Mouse (Mus musculus) heart, adult 11 months (tissue): ENCODE measurements around the gene Bcar3.
"Not testable (repeated sequence)": the region's sequence is repeated elsewhere in the genome, so short reads cannot be mapped to it uniquely, and the experiment has no call there.

Source experiments
- DNase-seq: peaks from one replicate; pipeline ENCODE4 v3.0.0; 2022

Bcar3 gene

GRCm38 (mm10) chr3:122389972-122390371 is 96.0 kb downstream of the Bcar3 start:
- DNase-seq: no peak

- no peak for DNase-seq
These were observed 97.2 kb downstream of the Bcar3 start for GRCm38 (mm10) chr3:122391098-122391497.

- DNase-seq: no peak
These were observed 97.9 kb downstream of the Bcar3 start for GRCm38 (mm10) chr3:122391816-122392215.

GRCm38 (mm10) chr3:122393411-122393810 is 99.5 kb downstream of the Bcar3 start:
- not testable (repeated sequence) for DNase-seq

DNA sequence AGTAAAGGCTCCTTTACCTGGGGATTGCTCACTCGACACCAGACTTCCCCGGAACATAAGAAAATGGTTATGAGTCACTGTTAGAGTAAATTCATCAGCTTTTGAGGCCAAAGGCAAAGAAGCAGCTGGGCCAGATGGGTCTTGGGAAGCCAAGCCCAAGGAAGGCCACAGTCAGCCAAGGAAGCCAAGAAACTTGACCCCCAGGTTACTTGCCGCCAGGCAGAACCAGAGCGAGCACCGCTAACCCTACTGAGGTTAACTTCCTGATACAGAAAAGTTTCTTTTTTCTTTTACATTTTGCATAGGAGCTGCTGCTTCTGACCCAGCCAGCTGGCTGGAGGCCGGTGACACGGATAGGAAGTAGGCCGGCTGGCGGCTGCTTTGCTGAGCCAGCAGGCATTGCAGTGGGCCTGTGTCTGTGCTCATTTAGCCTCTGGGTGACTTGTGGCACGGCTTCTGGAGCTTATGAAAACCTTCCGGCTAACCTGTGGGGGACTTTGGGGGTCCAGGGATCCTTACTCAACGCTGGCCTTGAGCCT is 100.0 kb downstream of the Bcar3 start:
- DNase-seq: peak; percentile 94

- no peak for DNase-seq
These were observed 103.0 kb downstream of the Bcar3 start for GRCm38 (mm10) chr3:122396957-122397356.

DNA sequence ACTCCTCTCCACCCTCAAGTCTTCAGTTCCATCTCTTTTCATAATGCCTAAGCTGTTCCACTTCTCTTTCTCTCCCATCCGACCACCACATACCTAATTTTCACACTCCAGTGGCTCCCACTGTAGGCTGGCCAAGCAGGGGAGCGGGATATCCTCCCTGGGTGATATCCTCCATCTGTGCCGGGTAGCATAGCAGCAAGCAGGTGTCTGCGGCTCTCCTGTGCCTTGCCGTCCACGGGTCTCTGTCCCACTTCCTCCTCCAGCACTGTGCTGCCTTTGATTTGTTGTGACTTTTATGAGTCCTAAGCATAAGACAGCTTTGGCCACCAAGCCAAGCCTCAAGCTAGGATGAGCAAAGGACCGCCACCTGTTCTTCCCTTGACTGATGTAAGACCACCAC is 103.5 kb downstream of the Bcar3 start:
- no peak for DNase-seq

DNA sequence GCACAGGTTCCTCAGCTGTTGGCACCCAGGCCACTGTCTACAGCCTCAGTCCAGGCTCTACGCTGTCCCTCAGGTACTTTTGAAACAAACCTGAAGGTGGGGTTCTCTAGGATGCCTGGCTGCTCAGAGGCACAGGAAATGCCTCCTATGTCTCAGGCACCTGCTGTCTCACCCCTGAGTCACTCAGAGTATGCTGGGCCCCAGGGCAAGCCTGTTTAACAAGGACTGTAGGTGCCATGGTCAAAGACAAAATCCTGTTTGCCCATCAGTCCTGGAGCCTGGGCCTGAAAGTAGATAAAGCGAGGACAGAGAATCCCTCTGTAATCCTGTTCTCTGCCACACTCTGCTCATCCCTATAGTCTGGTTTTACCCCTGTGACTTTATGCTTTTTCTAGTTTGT is 107.1 kb downstream of the Bcar3 start:
- no peak for DNase-seq

- no peak for DNase-seq
These were observed 108.2 kb downstream of the Bcar3 start for GRCm38 (mm10) chr3:122402143-122402542.

- no peak for DNase-seq
These were observed 110.1 kb downstream of the Bcar3 start for GRCm38 (mm10) chr3:122403860-122404557.

DNA sequence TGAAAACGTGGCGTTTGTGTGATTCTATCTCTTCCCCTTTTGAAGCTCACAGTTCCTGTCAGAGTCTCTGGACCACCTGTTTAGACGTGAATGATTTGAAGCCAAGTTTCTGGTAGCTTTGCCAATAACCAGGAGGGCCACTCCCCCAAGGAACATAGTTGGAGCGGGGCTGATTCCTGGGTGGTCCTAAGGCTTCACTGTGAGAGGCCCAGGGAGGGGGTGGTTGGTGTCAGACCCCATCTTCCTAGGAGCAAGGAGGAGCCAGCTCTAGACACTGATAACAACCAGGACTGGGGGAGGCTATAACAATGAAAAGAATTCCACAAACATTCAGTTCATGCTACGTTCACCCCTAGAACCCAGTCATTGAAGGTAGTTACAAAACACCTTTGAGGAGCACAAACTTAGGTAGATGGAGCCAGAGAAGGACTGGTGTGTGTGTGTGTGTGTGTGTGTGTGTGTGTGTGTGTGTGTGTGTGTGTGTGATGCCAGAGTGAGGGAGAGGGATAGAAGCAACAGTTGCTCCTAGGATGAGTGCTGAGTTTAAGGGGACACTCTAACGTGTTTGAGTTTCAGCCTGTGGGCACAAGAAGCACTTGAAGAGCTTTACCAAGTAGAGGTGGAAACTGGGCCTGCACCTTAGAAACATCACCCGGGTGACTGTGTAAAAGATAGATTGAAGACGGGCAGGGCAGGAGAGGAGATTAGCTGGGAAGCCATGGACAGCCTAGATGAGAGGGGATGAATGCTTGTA is 111.4 kb downstream of the Bcar3 start:
- DNase-seq: no peak

DNA sequence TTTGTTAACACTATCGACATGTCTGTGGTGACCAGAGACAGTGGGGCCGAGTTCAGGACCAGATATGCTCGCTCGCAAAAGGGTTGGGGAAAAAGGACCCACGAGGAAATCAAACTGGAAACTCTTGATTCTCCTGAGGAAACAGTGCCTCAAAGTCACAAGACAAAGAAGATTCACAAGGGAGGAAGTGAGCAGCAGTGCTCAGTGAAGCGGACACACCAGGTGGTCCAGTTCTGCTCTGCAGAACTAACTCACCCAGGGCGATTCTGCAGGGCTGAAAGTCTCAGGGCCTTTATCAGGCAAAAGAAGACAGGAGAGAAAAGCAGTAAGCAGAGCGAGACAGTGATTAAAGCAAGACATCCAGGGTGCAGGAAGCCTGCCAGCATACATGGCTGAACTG is 112.5 kb downstream of the Bcar3 start:
- DNase-seq: no peak

- DNase-seq: no peak
These were observed 113.8 kb downstream of the Bcar3 start for GRCm38 (mm10) chr3:122407757-122408156.

DNA sequence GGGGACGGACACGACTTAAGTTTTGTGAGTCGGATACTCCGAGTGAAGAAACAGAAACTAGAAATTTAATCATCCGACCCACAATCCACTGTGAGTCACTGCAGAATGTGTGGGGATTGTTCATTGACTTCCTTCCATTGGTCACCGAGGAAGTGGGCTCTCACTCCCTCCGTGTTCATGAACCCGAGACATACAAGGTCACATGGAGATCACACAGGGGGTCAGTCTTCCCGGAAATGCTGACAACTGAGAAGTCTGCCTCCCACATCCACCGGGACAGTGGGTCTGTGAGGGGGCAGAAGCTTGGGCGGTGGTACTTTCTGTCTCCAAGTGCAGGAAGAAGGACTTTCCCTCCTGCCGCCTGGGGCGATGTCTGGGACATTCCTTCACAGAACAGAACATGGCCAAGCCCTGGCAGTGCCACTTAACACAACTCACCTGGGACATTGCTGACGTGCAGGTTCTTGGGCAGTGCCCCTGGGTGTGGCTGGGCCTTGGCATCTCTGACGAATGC is 114.9 kb downstream of the Bcar3 start:
- no peak for DNase-seq

DNA sequence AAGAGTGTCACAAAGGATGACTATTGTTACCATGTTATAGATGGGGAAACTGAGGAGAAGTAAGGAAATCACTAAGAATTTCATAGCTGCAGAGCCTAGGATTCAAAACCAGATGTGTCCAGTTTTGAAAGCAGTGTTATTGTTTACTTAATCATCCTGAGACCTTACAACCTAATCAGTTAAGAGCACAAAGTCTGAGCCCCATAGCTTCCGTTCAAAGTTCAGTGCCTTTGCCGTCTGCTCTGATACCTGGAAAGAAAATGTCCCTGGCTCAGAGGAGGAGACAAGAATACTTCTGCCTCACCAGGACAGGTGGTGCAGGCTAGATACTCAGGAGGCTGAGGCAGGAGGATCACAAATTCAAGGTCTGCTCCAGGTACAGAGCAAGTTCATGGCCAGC is 117.7 kb downstream of the Bcar3 start:
- DNase-seq: no peak

- no peak for DNase-seq
These were observed 120.0 kb downstream of the Bcar3 start for GRCm38 (mm10) chr3:122413729-122414561.

DNA sequence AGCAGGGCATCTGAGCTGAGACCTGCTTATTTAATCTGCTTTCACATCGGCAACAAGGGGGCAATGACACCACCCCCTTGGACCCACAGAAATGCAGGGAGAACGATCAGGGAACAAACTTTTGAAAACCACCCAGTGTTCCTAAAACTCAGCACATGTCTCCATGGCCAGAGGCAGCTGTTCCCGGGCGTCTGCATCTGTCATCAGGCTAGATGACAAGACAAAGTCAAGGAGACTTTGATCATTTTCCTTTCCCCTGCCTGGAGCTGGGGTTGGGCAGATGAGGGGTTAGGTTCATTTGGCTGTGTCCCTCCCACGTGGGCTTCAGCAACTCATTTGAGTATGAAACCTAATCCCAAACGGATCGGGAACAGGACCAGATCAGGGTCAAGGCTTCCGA is 120.9 kb downstream of the Bcar3 start:
- no peak for DNase-seq

DNA sequence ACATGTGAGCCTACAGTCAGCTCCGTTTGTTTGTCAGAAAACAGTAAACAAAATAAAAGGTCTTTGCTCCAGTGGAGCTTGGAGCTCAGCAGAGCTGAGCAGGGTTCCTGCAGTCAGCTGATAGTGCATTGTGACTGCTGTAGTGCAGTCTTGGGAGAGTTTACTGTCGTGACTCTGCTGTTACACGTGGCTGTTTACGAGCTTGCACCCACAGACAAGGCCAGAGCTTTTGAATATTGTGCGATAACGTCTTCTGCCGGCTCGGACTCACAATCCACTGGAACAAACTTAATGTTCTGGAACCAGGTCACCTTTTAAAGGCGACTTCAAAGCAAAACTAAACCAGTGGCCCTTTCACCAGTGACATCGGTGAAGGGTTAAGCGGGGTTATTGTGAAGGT is 123.5 kb downstream of the Bcar3 start:
- no peak for DNase-seq

- DNase-seq: no peak
These were observed 124.8 kb downstream of the Bcar3 start for GRCm38 (mm10) chr3:122418564-122419274.

DNA sequence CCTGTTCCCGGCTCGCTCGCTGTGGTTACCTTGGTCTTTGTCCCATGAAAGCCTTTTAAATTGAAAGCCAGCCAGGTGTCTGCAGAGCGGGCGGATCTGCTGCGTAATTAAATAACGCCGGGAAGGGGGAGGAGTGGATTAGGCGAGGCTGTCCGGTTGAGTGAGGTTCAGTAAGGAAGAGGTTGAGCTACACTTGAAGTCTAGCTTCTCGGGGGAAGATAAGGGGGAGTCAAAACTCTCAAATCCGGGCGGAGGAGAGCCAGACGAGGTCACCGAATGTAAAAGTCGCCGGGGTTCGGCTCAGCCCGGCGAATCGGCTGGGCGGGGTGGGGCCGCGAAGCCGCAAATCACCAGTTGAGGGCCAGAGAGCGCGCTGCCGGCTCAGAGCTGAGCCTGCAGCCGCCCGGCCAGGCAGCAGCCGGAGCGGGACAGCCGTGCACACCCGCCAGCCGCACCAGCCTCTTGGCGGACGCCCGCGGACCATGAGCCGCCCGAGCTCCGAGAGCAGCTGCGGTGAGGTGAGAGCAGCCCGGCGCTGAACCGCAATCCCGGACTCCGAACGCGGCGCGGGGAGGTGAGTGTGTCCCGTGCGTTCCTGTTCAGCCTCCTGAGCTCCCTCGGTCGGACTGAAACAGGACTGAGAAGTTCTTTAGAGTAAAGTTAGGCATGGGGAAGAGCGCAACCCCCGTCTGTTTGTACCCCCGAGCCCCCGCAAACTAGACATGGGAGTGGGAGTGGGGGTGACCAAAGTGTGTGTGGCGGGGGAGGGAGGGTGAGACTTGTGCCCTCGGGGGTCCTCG is 125.9 kb downstream of the Bcar3 start:
- peak; percentile 99 for DNase-seq

GRCm38 (mm10) chr3:122420410-122420774 is 126.5 kb downstream of the Bcar3 start:
- DNase-seq: peak; percentile 93
